Comparison of ENCODE assay signal across 18 mouse cellular contexts in the genomic region with DNA sequence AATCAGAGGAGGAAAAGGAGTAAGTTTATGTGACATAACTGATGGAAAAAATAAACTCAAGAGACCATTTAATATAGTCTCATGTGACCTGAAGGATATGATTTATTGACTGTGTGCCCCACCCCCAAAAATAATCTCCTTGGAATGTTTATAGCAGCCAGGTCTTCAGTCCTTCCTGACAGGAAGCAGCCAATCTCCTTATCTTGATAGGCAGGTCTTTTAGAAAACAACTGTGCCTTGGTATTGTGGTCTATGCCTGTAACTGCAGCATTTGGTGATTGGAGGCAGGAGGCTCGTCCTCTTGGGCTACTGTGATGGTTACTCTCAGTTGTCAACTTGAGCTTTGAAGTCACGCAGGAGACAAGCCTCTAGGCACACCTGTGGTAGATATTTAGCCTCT. TPM values are rescaled to one million over a fixed set of nuclear protein-coding genes. Genes with fewer than 3 reads are reported as not detected.
DNase-seq lines count a peak whose midpoint lies in the region; ATAC-seq and TF ChIP-seq lines count a peak whose summit lies in the region.
"Had no signal": no experiment of that assay in that cellular context is flagged by ENCODE, and none has a peak within 500 bp of the region (broad histone marks: within the 10 kb centered on the region; RNA-seq: fewer than 3 reads in every experiment).

No protein-coding gene starts in this region.

- 0 out of 2 replicates have a peak, but pooled peaks have one; percentile 17 for TF ChIP-seq CTCF in layer of hippocampus, adult 2 months (conservative IDR thresholded peaks at IDR 0.05)
- TF ChIP-seq CTCF in small intestine, adult 2 months (IDR thresholded peaks at IDR 0.05; ENCODE audit: extremely low read depth, insufficient read length, insufficient replicate concordance, low read depth, low read length): no peak
- TF ChIP-seq CTCF in cerebellum, adult 2 months (IDR thresholded peaks at IDR 0.05; ENCODE audit: borderline replicate concordance, insufficient read depth, low read depth, low read length): no peak

- no peaks in the 10 kb centered on the region for H3K27me3 ChIP-seq in intestine, embryonic 16.5 days (replicated peaks; ENCODE audit: control insufficient read depth, insufficient read depth, low read length)
- H3K27me3 ChIP-seq in small intestine, adult 2 months (ENCODE audit: control insufficient read depth, insufficient read depth, low read length): no peaks in the 10 kb centered on the region
- no peaks in the 10 kb centered on the region for H3K27me3 ChIP-seq in cerebellum, adult 2 months (ENCODE audit: control insufficient read depth, insufficient read depth, low read length)
- H3K27me3 ChIP-seq: embryonic facial prominence, embryonic 13.5 days; forebrain, embryonic 12.5 days; heart, embryonic 12.5 days had no signal

- no peak overlapping the region for H3K9ac ChIP-seq in intestine, embryonic 16.5 days (ENCODE audit: low read depth, low read length)
- H3K9ac ChIP-seq: embryonic facial prominence, embryonic 13.5 days; forebrain, embryonic 12.5 days; heart, embryonic 12.5 days had no signal

- no peak overlapping the region for H3K4me2 ChIP-seq in intestine, embryonic 16.5 days (ENCODE audit: low read depth, low read length)
- H3K4me2 ChIP-seq: embryonic facial prominence, embryonic 13.5 days; forebrain, embryonic 12.5 days; heart, embryonic 12.5 days had no signal

- 28% methylated on average over 2 of the region's 2 CpGs for WGBS in intestine, embryonic 16.5 days
- WGBS in small intestine, adult 2 months: 10% methylated on average over 2 of the region's 2 CpGs
- WGBS in cerebellum, adult 2 months: 75% methylated on average over 2 of the region's 2 CpGs

- H3K4me1 ChIP-seq in intestine, embryonic 16.5 days (ENCODE audit: control insufficient read depth, insufficient read depth, low read length): peaks cover under 1% of the 10 kb centered on the region
- H3K4me1 ChIP-seq in small intestine, adult 2 months (ENCODE audit: control insufficient read depth, insufficient read depth, insufficient read length, low read length): peaks cover 13% of the 10 kb centered on the region
- H3K4me1 ChIP-seq in cerebellum, adult 2 months (ENCODE audit: control insufficient read depth, insufficient read depth, low read length): no peaks in the 10 kb centered on the region
- H3K4me1 ChIP-seq: forebrain, embryonic 12.5 days; heart, embryonic 12.5 days had no signal

- ATAC-seq in intestine, embryonic 16.5 days: peak; percentile 37
- ATAC-seq: forebrain, embryonic 16.5 days; hindbrain, embryonic 16.5 days had no signal

- H3K27ac ChIP-seq in layer of hippocampus, adult 2 months: no peak overlapping the region
- peak overlapping the region; percentile 15; the same call in 1 of the 2 replicates for H3K27ac ChIP-seq in intestine, embryonic 16.5 days (ENCODE audit: low read length)
- H3K27ac ChIP-seq in small intestine, adult 2 months (ENCODE audit: insufficient read depth, low read depth, low read length): peak overlapping the region; percentile 78
- no peak overlapping the region for H3K27ac ChIP-seq in cerebellum, adult 2 months (ENCODE audit: insufficient read depth, low read length)
- H3K27ac ChIP-seq: embryonic facial prominence, embryonic 13.5 days; forebrain, embryonic 12.5 days had no signal

- H3K4me3 ChIP-seq in layer of hippocampus, adult 2 months: no peak overlapping the region
- H3K4me3 ChIP-seq in intestine, embryonic 16.5 days (ENCODE audit: low read length): no peak overlapping the region
- no peak overlapping the region for H3K4me3 ChIP-seq in small intestine, adult 2 months (ENCODE audit: low read depth, low read length)
- H3K4me3 ChIP-seq in cerebellum, adult 2 months (replicated peaks; ENCODE audit: insufficient read depth, low read depth, low read length): no peak overlapping the region
- H3K4me3 ChIP-seq: embryonic facial prominence, embryonic 13.5 days; forebrain, embryonic 12.5 days; heart, embryonic 12.5 days had no signal

- intact Hi-C loops in gastrocnemius, postnatal 14 days (cut with DNase I; ENCODE audit: low total_unique reads): no loop called here

- no peak for TF ChIP-seq POLR2A in small intestine, adult 2 months (IDR thresholded peaks at IDR 0.05; ENCODE audit: low read depth, low read length)
- TF ChIP-seq POLR2A in cerebellum, adult 2 months (IDR thresholded peaks at IDR 0.05; ENCODE audit: borderline replicate concordance, insufficient read depth, low read length): no peak

- DNase-seq in layer of hippocampus, adult 2 months (ENCODE audit: low spot score in 2 of 2): no peak
- DNase-seq in layer of hippocampus, postnatal 36 days: no peak
- peak; percentile 52 for DNase-seq in NIH3T3 (ENCODE audit: low read depth)
- no peak for DNase-seq in gastrocnemius, postnatal 14 days
- DNase-seq in embryo, embryonic 11 days: no peak
- DNase-seq in cerebellum, adult 2 months: no peak
- DNase-seq: adrenal gland, postnatal 14 days; cerebellum, adult 18-20 months; cerebellum, postnatal 14 days; gastrocnemius, postnatal 25 days had no signal

- H3K9me3 ChIP-seq in intestine, embryonic 16.5 days (ENCODE audit: control insufficient read depth, low read length): no peaks in the 10 kb centered on the region
- H3K9me3 ChIP-seq: embryonic facial prominence, embryonic 13.5 days; forebrain, embryonic 12.5 days; heart, embryonic 12.5 days had no signal

- no peaks in the 10 kb centered on the region for H3K36me3 ChIP-seq in intestine, embryonic 16.5 days (ENCODE audit: control insufficient read depth, insufficient read depth, low read length)
- H3K36me3 ChIP-seq in small intestine, adult 2 months (ENCODE audit: control insufficient read depth, insufficient read depth, low read length): no peaks in the 10 kb centered on the region
- H3K36me3 ChIP-seq: embryonic facial prominence, embryonic 13.5 days; forebrain, embryonic 12.5 days; heart, embryonic 12.5 days had no signal

RNA-seq across cellular contexts. Expression of a gene that starts 5.4 kb away (rescaled TPM):
- under 1 TPM; 0.27 to 0.28 TPM for total RNA-seq in layer of hippocampus, adult 2 months (2021)
- under 1 TPM; 0.13 to 0.15 TPM for total RNA-seq in layer of hippocampus, postnatal 36 days (2021)
- 3.0 and 3.5 TPM in 2 replicates for polyA plus RNA-seq in intestine, embryonic 16.5 days (2015; fragmentation: Nextera tagmentation; extraction: Ambion mirVana)
- polyA plus RNA-seq in small intestine, adult 2 months (2012; rRNA removed): 0.61 and 1.2 TPM in 2 replicates
- total RNA-seq in gastrocnemius, postnatal 14 days (2021): 1 to 10 TPM in 1 of 2 experiments, under 1 TPM in 1; 0.64 to 1.2 TPM
- 0.20 and 0.27 TPM in 2 replicates for polyA plus RNA-seq in cerebellum, adult 2 months (2012; rRNA removed)

RNA-seq across cellular contexts. Expression of a gene that starts 22.9 kb away (rescaled TPM):
- 100 to 1,000 TPM; 265 to 268 TPM for total RNA-seq in layer of hippocampus, adult 2 months (2021)
- total RNA-seq in layer of hippocampus, postnatal 36 days (2021): 100 to 1,000 TPM; 255 to 264 TPM
- 3.5 and 4.1 TPM in 2 replicates for polyA plus RNA-seq in intestine, embryonic 16.5 days (2015; fragmentation: Nextera tagmentation; extraction: Ambion mirVana)
- 0.44 and 1.1 TPM in 2 replicates for polyA plus RNA-seq in small intestine, adult 2 months (2012; rRNA removed)
- total RNA-seq in gastrocnemius, postnatal 14 days (2021): 1 to 10 TPM in 1 of 2 experiments, under 1 TPM in 1; 0.60 to 1.6 TPM
- polyA plus RNA-seq in cerebellum, adult 2 months (2012; rRNA removed): 385 and 434 TPM in 2 replicates

RNA-seq across cellular contexts. Expression of a gene that starts 24.7 kb away (rescaled TPM):
- total RNA-seq in layer of hippocampus, adult 2 months (2021): under 1 TPM; 0.72 to 0.86 TPM
- total RNA-seq in layer of hippocampus, postnatal 36 days (2021): under 1 TPM; 0.51 to 0.72 TPM
- 5.1 TPM in 2 replicates for polyA plus RNA-seq in intestine, embryonic 16.5 days (2015; fragmentation: Nextera tagmentation; extraction: Ambion mirVana)
- polyA plus RNA-seq in small intestine, adult 2 months (2012; rRNA removed): 9.1 and 9.2 TPM in 2 replicates
- total RNA-seq in gastrocnemius, postnatal 14 days (2021): 10 to 100 TPM; 11.8 to 16.3 TPM
- 0.47 and 0.59 TPM in 2 replicates for polyA plus RNA-seq in cerebellum, adult 2 months (2012; rRNA removed)

RNA-seq across cellular contexts. Expression of a gene that starts 54.6 kb away (rescaled TPM):
- 1 to 10 TPM in 1 of 2 experiments, under 1 TPM in 1; 0.79 to 1.2 TPM for total RNA-seq in layer of hippocampus, adult 2 months (2021)
- 1 to 10 TPM in 1 of 2 experiments, under 1 TPM in 1; 0.62 to 1.5 TPM for total RNA-seq in layer of hippocampus, postnatal 36 days (2021)
- 6.3 and 6.6 TPM in 2 replicates for polyA plus RNA-seq in intestine, embryonic 16.5 days (2015; fragmentation: Nextera tagmentation; extraction: Ambion mirVana)
- polyA plus RNA-seq in small intestine, adult 2 months (2012; rRNA removed): 9.3 and 11.1 TPM in 2 replicates
- total RNA-seq in gastrocnemius, postnatal 14 days (2021): 10 to 100 TPM; 31.6 to 40.4 TPM
- polyA plus RNA-seq in cerebellum, adult 2 months (2012; rRNA removed): 1.2 and 1.3 TPM in 2 replicates
- total RNA-seq: granulocyte monocyte progenitor cell, adult 5-6 weeks had no signal

Comparison
In these comparisons a context has a peak if more than half of its experiments do, and no peak if none do; other contexts are left out.
1. H3K27ac ChIP-seq: peak in intestine, embryonic 16.5 days (single experiment) and small intestine, adult 2 months (single experiment); none in layer of hippocampus, adult 2 months (single experiment) and cerebellum, adult 2 months (single experiment).
2. RNA of a gene that starts 22.9 kb away (total RNA-seq): 265 to 268 TPM in layer of hippocampus, adult 2 months and 255 to 264 TPM in layer of hippocampus, postnatal 36 days; 0.60 to 1.6 TPM in gastrocnemius, postnatal 14 days; every median in the first group is over 10 times any median in the second.
3. RNA of a gene that starts 24.7 kb away (total RNA-seq): 11.8 to 16.3 TPM in gastrocnemius, postnatal 14 days; 0.72 to 0.86 TPM in layer of hippocampus, adult 2 months and 0.51 to 0.72 TPM in layer of hippocampus, postnatal 36 days; every median in the first group is over 4 times any median in the second.